Comparison of ENCODE assay signal across 9 mouse cellular contexts in the genomic region with DNA sequence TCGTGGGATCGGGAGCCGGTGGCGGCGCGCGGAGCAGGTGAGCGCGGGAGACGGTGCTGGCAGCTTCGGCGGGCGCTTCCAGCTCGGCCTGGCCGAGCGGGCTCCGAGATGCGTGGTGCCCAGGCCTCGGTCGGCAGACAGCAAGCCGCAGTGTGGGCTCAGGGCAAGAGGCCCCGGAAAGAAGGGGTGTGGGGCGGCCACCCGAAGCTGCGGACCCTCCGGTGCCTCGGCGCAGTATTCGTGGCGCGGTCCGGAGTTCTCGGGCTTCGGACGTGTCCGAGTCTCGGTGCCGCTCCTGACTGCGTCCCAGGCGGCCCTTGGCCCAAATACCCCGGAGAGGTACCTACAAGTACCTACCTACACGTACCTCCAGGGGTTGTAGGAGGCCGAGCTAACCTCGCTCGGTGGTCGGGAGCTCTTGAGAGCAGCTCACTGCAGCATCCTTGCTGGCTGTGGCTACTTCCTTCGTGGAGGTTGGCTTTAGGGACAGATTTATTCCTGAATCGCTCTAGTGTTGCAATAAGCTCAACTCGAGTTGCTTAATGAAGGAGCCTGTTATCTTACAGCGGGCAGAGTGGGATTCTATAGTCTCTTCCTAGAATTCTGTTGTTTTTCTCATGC. TPM values are rescaled to one million over a fixed set of nuclear protein-coding genes. Genes with fewer than 3 reads are reported as not detected.
DNase-seq lines count a peak whose midpoint lies in the region; ATAC-seq and TF ChIP-seq lines count a peak whose summit lies in the region.
"Had no signal": no experiment of that assay in that cellular context is flagged by ENCODE, and none has a peak within 500 bp of the region (broad histone marks: within the 10 kb centered on the region; RNA-seq: fewer than 3 reads in every experiment).

No protein-coding gene starts in this region.

- intact Hi-C loops in left cerebral cortex, postnatal 10 days (cut with DNase I) = loop anchor here (10.0 kb wide), 1 partner anchor 468 kb away; a partner anchor contains a TSS

- ATAC-seq in lung, embryonic 15.5 days (ENCODE audit: borderline replicate concordance, extremely low read depth, low FRiP score, low TSS enrichment) = peak; percentile 79; the same call in 1 of the 2 replicates
- ATAC-seq in heart, postnatal 0 days (ENCODE audit: insufficient read depth, low read depth) = no peak; the same call in 1 of the 2 replicates

- TF ChIP-seq CTCF in bone marrow macrophage, adult 2 months (IDR thresholded peaks at IDR 0.05; ENCODE audit: low read depth, low read length) = no peak
- TF ChIP-seq CTCF in heart, postnatal 0 days (IDR thresholded peaks at IDR 0.05; ENCODE audit: low read depth) = no peak

- peak overlapping the region; percentile 88 for H3K4me3 ChIP-seq in lung, embryonic 15.5 days
- peak overlapping the region; percentile 91 for H3K4me3 ChIP-seq in bone marrow macrophage, adult 2 months (ENCODE audit: insufficient read depth, low read length)
- H3K4me3 ChIP-seq in heart, postnatal 0 days (ENCODE audit: low read depth, low read length) = peak overlapping the region; percentile 79
- peak overlapping the region; percentile 56 for H3K4me3 ChIP-seq in macrophage (ENCODE audit: inconsistent target)

- TF ChIP-seq EP300 in heart, postnatal 0 days (IDR thresholded peaks at IDR 0.05; ENCODE audit: low read depth) = no peak

- H3K36me3 ChIP-seq in lung, embryonic 15.5 days = no peaks in the 10 kb centered on the region
- no peaks in the 10 kb centered on the region for H3K36me3 ChIP-seq in heart, postnatal 0 days (replicated peaks; ENCODE audit: control insufficient read depth, insufficient read depth, low read length)
- H3K36me3 ChIP-seq in macrophage (ENCODE audit: inconsistent target) = no peaks in the 10 kb centered on the region

- DNase-seq in lung, postnatal 4 days = no peak
- DNase-seq in heart, postnatal 0 days (ENCODE audit: low spot score) = no peak
- DNase-seq in adrenal gland, postnatal 36 days = no peak
- DNase-seq in thymus, postnatal 36 days = no peak
- DNase-seq in left cerebral cortex, postnatal 10 days (ENCODE audit: extremely low spot score in 1 of 2, low spot score in 2 of 2) = no peak

- no peak for TF ChIP-seq POLR2A in bone marrow macrophage, adult 2 months (IDR thresholded peaks at IDR 0.05; ENCODE audit: borderline replicate concordance, low read depth, low read length)

- peak overlapping the region; percentile 91 for H3K4me2 ChIP-seq in lung, embryonic 15.5 days
- peak overlapping the region; percentile 97 for H3K4me2 ChIP-seq in heart, postnatal 0 days (ENCODE audit: low read depth, low read length)

- peak overlapping the region; percentile 64 for H3K9ac ChIP-seq in lung, embryonic 15.5 days
- peak overlapping the region; percentile 63 for H3K9ac ChIP-seq in heart, postnatal 0 days (replicated peaks; ENCODE audit: low read depth, low read length)

- H3K79me2 ChIP-seq in macrophage (ENCODE audit: inconsistent target) = peaks cover 51% of the 10 kb centered on the region

- peaks cover 18% of the 10 kb centered on the region; the same call in 1 of the 2 replicates for H3K27me3 ChIP-seq in lung, embryonic 15.5 days
- H3K27me3 ChIP-seq in heart, postnatal 0 days (ENCODE audit: control insufficient read depth, insufficient read depth, low read length) = peaks cover 11% of the 10 kb centered on the region; the same call in 1 of the 2 replicates

- H3K27ac ChIP-seq in lung, embryonic 15.5 days = no peak overlapping the region
- no peak overlapping the region for H3K27ac ChIP-seq in bone marrow macrophage, adult 2 months (ENCODE audit: insufficient read depth, low read depth, low read length)
- no peak overlapping the region for H3K27ac ChIP-seq in heart, postnatal 0 days (ENCODE audit: low read depth)
- no peak overlapping the region for H3K27ac ChIP-seq in macrophage

- no peaks in the 10 kb centered on the region for H3K9me3 ChIP-seq in lung, embryonic 15.5 days
- no peaks in the 10 kb centered on the region for H3K9me3 ChIP-seq in heart, postnatal 0 days (replicated peaks; ENCODE audit: control insufficient read depth, low read length)

- H3K4me1 ChIP-seq in lung, embryonic 15.5 days = peaks cover 8% of the 10 kb centered on the region
- peaks cover 7% of the 10 kb centered on the region for H3K4me1 ChIP-seq in bone marrow macrophage, adult 2 months (ENCODE audit: control insufficient read depth, insufficient read depth, low read length)
- peaks cover 6% of the 10 kb centered on the region; the same call in 1 of the 2 replicates for H3K4me1 ChIP-seq in heart, postnatal 0 days (ENCODE audit: control insufficient read depth, insufficient read depth)

- WGBS in lung, embryonic 15.5 days = under 1% methylated on average over 40 of the region's 50 CpGs
- WGBS in heart, postnatal 0 days = under 1% methylated on average over 49 of the region's 50 CpGs
- under 1% methylated on average over 50 of the region's 50 CpGs for WGBS in macrophage (ENCODE audit: missing documents)

RNA-seq across cellular contexts. Expression of a gene that starts 0.4 kb away (rescaled TPM):
- polyA plus RNA-seq in lung, embryonic 15.5 days (2015; fragmentation: Nextera tagmentation; extraction: Ambion mirVana) = 42.3 and 42.9 TPM in 2 replicates
- 47.4 and 51.5 TPM in 2 replicates for polyA plus RNA-seq in bone marrow macrophage, adult 2 months (2012; ENCODE audit: insufficient read depth, insufficient read length, missing spikeins)
- 4.7 and 6.3 TPM in 2 replicates for total RNA-seq in heart, postnatal 0 days (2014; rRNA removed; ENCODE audit: low replicate concordance)
- 24.3 and 25.3 TPM in 2 replicates for polyA plus RNA-seq in heart, postnatal 0 days (2015; fragmentation: Nextera tagmentation; extraction: Ambion mirVana)
- 10 to 100 TPM in 25 of 26 experiments, 1 to 10 TPM in 1; 9.7 to 44.9 (median 30.6) TPM for total RNA-seq in macrophage (2018; cell fraction: chromatin; rRNA removed)
- 10 to 100 TPM; 35.0 to 55.6 (median 45.1) TPM for total RNA-seq in macrophage (2018; cell fraction: cytosol; rRNA removed)
- total RNA-seq in macrophage (2018; cell fraction: nucleus; rRNA removed) = 10 to 100 TPM in 25 of 26 experiments, 1 to 10 TPM in 1; 9.6 to 44.2 (median 25.9) TPM
- 47.6 to 131 TPM (median 63.0 TPM) in 3 replicates for polyA plus RNA-seq in macrophage (2018)
- 10 to 100 TPM; 18.3 to 24.9 TPM for total RNA-seq in adrenal gland, postnatal 36 days (2021)
- 10 to 100 TPM; 34.1 to 34.3 TPM for total RNA-seq in left cerebral cortex, postnatal 10 days (2021)

RNA-seq across cellular contexts. Expression of a gene that starts 31.5 kb away (rescaled TPM):
- not detected in 2 replicates for polyA plus RNA-seq in lung, embryonic 15.5 days (2015; fragmentation: Nextera tagmentation; extraction: Ambion mirVana)
- not detected in 2 replicates for polyA plus RNA-seq in bone marrow macrophage, adult 2 months (2012; ENCODE audit: insufficient read depth, insufficient read length, missing spikeins)
- not detected in 2 replicates for total RNA-seq in heart, postnatal 0 days (2014; rRNA removed; ENCODE audit: low replicate concordance)
- polyA plus RNA-seq in heart, postnatal 0 days (2015; fragmentation: Nextera tagmentation; extraction: Ambion mirVana) = not detected in 2 replicates
- total RNA-seq in macrophage (2018; cell fraction: chromatin; rRNA removed) = under 1 TPM in 4 of 26 experiments, not detected in 22; 0.25 to 0.59 (median 0.27) TPM
- under 1 TPM in 5 of 26 experiments, not detected in 21; 0.03 to 0.14 (median 0.09) TPM for total RNA-seq in macrophage (2018; cell fraction: cytosol; rRNA removed)
- under 1 TPM in 5 of 26 experiments, not detected in 21; 0.15 to 0.54 (median 0.29) TPM for total RNA-seq in macrophage (2018; cell fraction: nucleus; rRNA removed)
- polyA plus RNA-seq in macrophage (2018) = not detected in 3 replicates
- not detected for total RNA-seq in adrenal gland, postnatal 36 days (2021)
- 1 to 10 TPM in 1 of 2 experiments, under 1 TPM in 1; 0.79 to 1.1 TPM for total RNA-seq in left cerebral cortex, postnatal 10 days (2021)

RNA-seq across cellular contexts. Expression of a gene that starts 48.9 kb away (rescaled TPM):
- polyA plus RNA-seq in lung, embryonic 15.5 days (2015; fragmentation: Nextera tagmentation; extraction: Ambion mirVana) = not detected in 2 replicates
- polyA plus RNA-seq in bone marrow macrophage, adult 2 months (2012; ENCODE audit: insufficient read depth, insufficient read length, missing spikeins) = 0.36 TPM in 1 of 2 replicates, not detected in the other
- not detected in 2 replicates for total RNA-seq in heart, postnatal 0 days (2014; rRNA removed; ENCODE audit: low replicate concordance)
- 0.07 TPM in 2 replicates for polyA plus RNA-seq in heart, postnatal 0 days (2015; fragmentation: Nextera tagmentation; extraction: Ambion mirVana)
- total RNA-seq in macrophage (2018; cell fraction: chromatin; rRNA removed) = 1 to 10 TPM in 2 of 26 experiments, under 1 TPM in 4, not detected in 20; 0.55 to 1.5 (median 0.88) TPM
- under 1 TPM in 2 of 26 experiments, not detected in 24; 0.09 to 0.10 TPM for total RNA-seq in macrophage (2018; cell fraction: cytosol; rRNA removed)
- total RNA-seq in macrophage (2018; cell fraction: nucleus; rRNA removed) = 1 to 10 TPM in 3 of 26 experiments, under 1 TPM in 5, not detected in 18; 0.40 to 2.7 (median 0.81) TPM
- polyA plus RNA-seq in macrophage (2018) = not detected in 3 replicates
- not detected for total RNA-seq in adrenal gland, postnatal 36 days (2021)
- under 1 TPM in 1 of 2 experiments, not detected in 1; 0.30 TPM for total RNA-seq in left cerebral cortex, postnatal 10 days (2021)
- total RNA-seq: layer of hippocampus, adult 18-20 months had no signal
